Mouse (Mus musculus): ENCODE data around the gene Ap3m1.

DNA sequence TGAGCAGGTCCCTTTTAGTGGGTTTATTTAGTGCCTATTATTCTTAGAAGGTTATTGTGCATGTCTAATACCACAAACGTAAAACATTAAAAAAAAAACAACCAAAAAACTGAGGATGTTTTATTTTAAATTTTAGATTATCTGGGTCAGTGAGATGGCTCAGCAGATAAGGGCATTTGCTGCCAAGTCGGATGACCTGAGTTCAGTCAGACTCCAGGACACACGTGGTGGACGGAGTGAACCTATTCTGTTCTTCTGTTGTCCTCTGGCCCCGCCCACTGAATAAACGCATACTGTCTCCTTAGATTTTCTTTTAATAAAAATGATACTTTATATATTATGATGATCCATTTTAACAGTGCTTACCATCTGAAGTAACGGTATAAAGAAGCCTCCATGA is 1.3 kb upstream of the Ap3m1 start:
- TF ChIP-seq POLR2A (IDR thresholded peaks at IDR 0.05; ENCODE audit: insufficient read depth, low read depth, low read length): no peak
- no peak for TF ChIP-seq CTCF (IDR thresholded peaks at IDR 0.05; ENCODE audit: insufficient read depth, low read depth, low read length)

All from olfactory bulb, adult 2 months (tissue).